Mouse (Mus musculus) embryonic facial prominence, embryonic 15.5 days (tissue): Measurements from ENCODE around the gene Fbxw4. TPM values are rescaled to one million over a fixed set of nuclear protein-coding genes. Genes with fewer than 3 reads are reported as not detected.

ENCODE experiments used
- ATAC-seq: fragments of 200-750 bp; cut with Nextera tagmentation; 2 replicates; pipeline ENCODE4 v1.8.0; 2017; ENCODE audit warnings: low read depth, moderate TSS enrichment; ENCODE audit not compliant: insufficient number of reproducible peaks, low FRiP score, low TSS enrichment
- H3K27ac ChIP-seq: fragments of 300-500 bp; sonication (generic); replicated peaks from 2 replicates; pipeline ENCODE4 v1.5.1; 2015; ENCODE audit warnings: mild to moderate bottlenecking, inconsistent platforms
- H3K27me3 ChIP-seq: fragments of 300-500 bp; sonication (generic); 2 replicates; pipeline ENCODE4 v1.6.1; 2015; ENCODE audit warnings: inconsistent platforms
- H3K36me3 ChIP-seq: fragments of 300-500 bp; sonication (generic); 2 replicates; pipeline ENCODE4 v1.6.1; 2015; ENCODE audit warnings: mild to moderate bottlenecking, inconsistent platforms
- H3K4me1 ChIP-seq: fragments of 300-500 bp; sonication (generic); 2 replicates; pipeline ENCODE4 v1.6.1; 2015; ENCODE audit warnings: inconsistent platforms
- H3K4me2 ChIP-seq: fragments of 300-500 bp; sonication (generic); replicated peaks from 2 replicates; pipeline ENCODE4 v1.6.1; 2015; ENCODE audit warnings: mild to moderate bottlenecking, inconsistent platforms
- H3K4me3 ChIP-seq: fragments of 300-500 bp; sonication (generic); replicated peaks from 2 replicates; pipeline ENCODE4 v1.5.1; 2015; ENCODE audit warnings: mild to moderate bottlenecking, inconsistent platforms
- H3K9ac ChIP-seq: fragments of 300-500 bp; sonication (generic); 2 replicates; pipeline ENCODE4 v1.6.1; 2015; ENCODE audit warnings: inconsistent platforms
- H3K9me3 ChIP-seq: fragments of 300-500 bp; sonication (generic); replicated peaks from 2 replicates; pipeline ENCODE4 v1.6.1; 2016; ENCODE audit warnings: inconsistent platforms
- WGBS: fragments of 180-500 bp; shearing (Covaris S2); methylation state at CpG from one replicate; pipeline ENCODE4 v1.1.7; 2015; 5-methylcytosine and 5-hydroxymethylcytosine counted together
- polyA plus RNA-seq: library from polyadenylated mRNA; unstranded; fragments of >200 nt; fragmentation: Nextera tagmentation; extraction: Ambion mirVana; gene quantifications from 2 replicates; pipeline ENCODE4 v1.2.1, GENCODE M21; 2015

Gene Fbxw4
- polyA plus RNA-seq: 6.0 and 6.2 TPM in 2 replicates

DNA sequence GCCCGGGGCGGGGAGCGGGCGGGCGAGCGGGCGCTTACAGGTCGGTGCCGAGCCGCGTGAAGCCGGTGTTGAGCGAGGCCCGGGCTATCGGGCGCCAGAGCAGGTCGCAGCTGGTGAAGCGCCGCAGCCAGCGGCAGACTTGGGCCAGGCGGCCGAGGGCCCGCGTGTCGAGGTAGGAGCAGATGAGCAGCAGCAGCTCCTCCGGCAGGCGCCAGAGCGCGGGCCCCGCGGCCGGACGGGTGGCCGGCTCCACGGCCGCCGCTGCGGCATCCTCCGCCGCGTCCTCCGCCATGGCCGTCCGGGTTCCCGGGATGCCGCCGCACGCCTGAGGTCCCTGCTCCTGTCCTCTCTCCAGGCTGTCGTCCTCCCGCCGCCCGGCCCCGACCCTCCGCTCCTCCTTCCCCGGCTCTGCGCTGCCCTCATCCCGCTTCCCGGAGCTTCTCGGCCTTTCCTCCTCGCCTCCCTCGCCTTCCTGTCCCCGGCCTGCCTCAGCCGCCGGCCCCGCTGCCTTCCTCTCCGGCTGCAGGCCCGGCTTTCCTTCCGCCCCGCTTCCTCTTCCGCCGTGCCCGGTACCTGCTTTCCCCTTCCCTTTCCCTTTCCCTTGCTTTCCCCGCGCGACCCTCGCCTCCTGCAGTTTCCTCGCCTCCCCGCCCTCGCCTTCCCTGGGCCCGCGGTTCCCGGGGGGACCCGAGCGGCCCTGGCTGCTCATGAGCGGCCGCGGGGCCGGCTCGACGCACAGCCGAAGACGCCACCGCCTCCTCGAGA is at the start of gene Fbxw4:
TSS of gene Fbxw4 (minus strand) at position 575 of the 765 bp plus-strand sequence.
- Histone ChIP-seq H3K9ac (peak within 1 kb of the TSS; percentile 97), H3K9me3 (no peaks in the 10 kb centered on the region), H3K4me1 (peaks cover 35% of the 10 kb centered on the region), H3K4me3 (peak within 1 kb of the TSS; percentile 89), H3K4me2 (peak within 1 kb of the TSS; percentile 69), H3K27me3 (no peaks in the 10 kb centered on the region), H3K36me3 (no peaks in the 10 kb centered on the region), H3K27ac (peak within 1 kb of the TSS; percentile 93)
- under 1% methylated on average over 88 of the region's 94 CpGs for WGBS
- peak; percentile 85 for ATAC-seq

DNA sequence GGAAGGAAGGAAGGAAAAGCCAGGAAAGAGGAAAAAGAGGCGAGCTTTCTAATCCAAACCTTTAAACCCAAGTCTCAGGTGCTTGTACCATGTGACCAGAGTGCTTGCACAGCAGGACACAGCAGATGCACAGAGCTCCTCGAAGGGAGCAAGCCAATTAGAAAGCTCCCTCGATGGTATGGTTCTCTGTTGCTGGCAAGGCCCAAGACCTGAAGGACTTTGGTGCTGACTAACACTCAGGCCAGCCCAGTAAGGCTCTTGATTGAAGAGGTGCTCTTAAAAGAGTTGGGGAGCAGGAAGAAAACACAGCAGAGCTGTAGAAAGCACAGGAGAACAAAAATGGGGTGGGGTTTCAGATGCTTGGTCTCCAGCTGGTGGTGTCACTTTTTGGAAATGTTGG is 48.6 kb upstream of the Fbxw4 start:
- H3K27ac ChIP-seq: no peak overlapping the region
- ATAC-seq: no peak
- no peaks in the 10 kb centered on the region for H3K27me3 ChIP-seq
- no peaks in the 10 kb centered on the region for H3K9me3 ChIP-seq
- H3K4me2 ChIP-seq: no peak overlapping the region
- H3K9ac ChIP-seq: no peak overlapping the region
- 75% methylated on average over 3 of the region's 3 CpGs for WGBS
- no peaks in the 10 kb centered on the region for H3K4me1 ChIP-seq
- H3K36me3 ChIP-seq: no peaks in the 10 kb centered on the region
- no peak overlapping the region for H3K4me3 ChIP-seq

DNA sequence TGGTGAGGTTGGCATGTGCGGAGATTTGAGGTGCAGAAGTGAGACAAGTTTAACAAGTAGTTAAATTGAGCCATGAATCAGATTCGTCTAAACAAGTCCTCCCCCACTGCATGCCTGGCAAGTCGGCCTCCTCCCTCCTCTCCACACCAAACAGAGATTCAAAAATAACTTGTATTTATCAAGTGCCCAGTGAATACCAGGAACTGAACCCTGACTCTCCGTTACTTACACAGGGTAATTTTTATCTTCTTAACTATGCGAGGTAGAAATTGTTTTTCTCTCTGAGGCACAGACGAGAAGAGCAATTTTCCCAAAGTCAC is 36.1 kb upstream of the Fbxw4 start:
- H3K4me3 ChIP-seq: no peak overlapping the region
- no peaks in the 10 kb centered on the region for H3K27me3 ChIP-seq
- H3K4me2 ChIP-seq: no peak overlapping the region
- 41% methylated on average over 6 of the region's 6 CpGs for WGBS
- H3K36me3 ChIP-seq: no peaks in the 10 kb centered on the region
- ATAC-seq: no peak
- no peaks in the 10 kb centered on the region for H3K9me3 ChIP-seq
- peaks cover 12% of the 10 kb centered on the region for H3K4me1 ChIP-seq
- no peak overlapping the region for H3K27ac ChIP-seq
- H3K9ac ChIP-seq: no peak overlapping the region

DNA sequence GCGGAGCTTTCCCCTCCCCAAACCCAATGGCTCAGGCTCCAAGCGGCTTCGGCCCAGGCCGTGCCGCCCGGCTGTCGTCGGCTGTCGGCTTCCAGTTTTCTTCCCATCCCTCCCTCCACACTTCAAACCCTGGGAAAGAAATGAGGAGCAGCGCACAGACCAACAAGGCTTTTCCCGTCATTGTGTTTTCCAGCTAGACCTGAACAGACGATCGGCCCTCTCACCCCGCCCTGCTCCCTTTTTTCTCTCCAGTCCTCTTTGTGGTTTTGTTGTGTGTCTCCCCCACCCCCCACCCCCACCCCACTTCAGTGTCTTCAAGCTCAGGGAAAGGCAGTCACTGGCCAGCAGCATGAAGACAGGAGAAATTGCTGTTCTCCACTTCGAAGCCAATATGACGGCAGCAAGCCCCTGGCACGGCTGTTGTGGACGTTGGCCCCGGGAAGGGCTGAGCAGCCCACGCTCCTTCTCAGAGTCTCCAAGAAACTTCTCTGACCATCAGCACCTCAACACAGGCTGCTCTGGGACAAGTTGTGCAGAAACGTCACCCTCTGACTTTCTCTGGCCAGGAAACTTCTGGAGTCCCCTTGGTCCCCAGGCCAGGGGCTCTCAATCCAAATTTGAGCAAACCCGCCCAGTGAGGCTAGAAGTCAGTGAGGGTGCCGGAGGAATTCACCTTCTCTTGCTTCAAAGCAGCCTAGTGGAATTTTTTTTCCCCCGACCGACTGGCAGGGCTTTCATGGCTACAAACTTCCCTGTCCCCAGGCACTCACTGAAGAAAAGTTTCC is 35.6 kb upstream of the Fbxw4 start:
- H3K9me3 ChIP-seq: no peaks in the 10 kb centered on the region
- H3K4me1 ChIP-seq: peaks cover 12% of the 10 kb centered on the region
- WGBS: 39% methylated on average over 25 of the region's 25 CpGs
- no peaks in the 10 kb centered on the region for H3K27me3 ChIP-seq
- H3K4me2 ChIP-seq: peak overlapping the region; percentile 12; the same call in 1 of the 2 replicates
- ATAC-seq: no peak
- H3K9ac ChIP-seq: no peak overlapping the region
- H3K36me3 ChIP-seq: no peaks in the 10 kb centered on the region
- no peak overlapping the region for H3K4me3 ChIP-seq
- no peak overlapping the region for H3K27ac ChIP-seq

DNA sequence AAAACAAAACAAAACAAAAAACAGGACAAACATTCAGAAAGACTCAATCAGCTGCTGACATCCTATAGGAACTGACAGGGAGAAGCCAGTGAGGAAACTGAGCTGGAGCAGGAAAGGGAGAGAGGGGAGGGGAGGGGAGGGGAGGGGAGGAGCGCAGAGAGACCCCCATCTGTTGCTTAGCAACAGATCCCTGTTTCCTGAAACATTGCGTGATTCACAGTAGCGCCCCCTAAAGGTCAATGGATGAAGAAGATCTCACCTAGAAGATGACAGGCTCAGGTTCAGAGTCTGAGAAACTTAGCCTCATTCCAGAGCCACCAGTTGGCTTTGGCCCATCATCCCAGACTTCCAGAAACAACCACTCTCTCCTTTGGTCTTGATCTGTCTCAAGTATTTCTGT is 33.9 kb upstream of the Fbxw4 start:
- H3K4me2 ChIP-seq: no peak overlapping the region
- no peak overlapping the region for H3K4me3 ChIP-seq
- ATAC-seq: no peak
- WGBS: 27% methylated on average over 3 of the region's 3 CpGs
- no peaks in the 10 kb centered on the region for H3K27me3 ChIP-seq
- peaks cover 12% of the 10 kb centered on the region for H3K4me1 ChIP-seq
- H3K9me3 ChIP-seq: no peaks in the 10 kb centered on the region
- no peaks in the 10 kb centered on the region for H3K36me3 ChIP-seq
- no peak overlapping the region for H3K27ac ChIP-seq
- no peak overlapping the region for H3K9ac ChIP-seq

DNA sequence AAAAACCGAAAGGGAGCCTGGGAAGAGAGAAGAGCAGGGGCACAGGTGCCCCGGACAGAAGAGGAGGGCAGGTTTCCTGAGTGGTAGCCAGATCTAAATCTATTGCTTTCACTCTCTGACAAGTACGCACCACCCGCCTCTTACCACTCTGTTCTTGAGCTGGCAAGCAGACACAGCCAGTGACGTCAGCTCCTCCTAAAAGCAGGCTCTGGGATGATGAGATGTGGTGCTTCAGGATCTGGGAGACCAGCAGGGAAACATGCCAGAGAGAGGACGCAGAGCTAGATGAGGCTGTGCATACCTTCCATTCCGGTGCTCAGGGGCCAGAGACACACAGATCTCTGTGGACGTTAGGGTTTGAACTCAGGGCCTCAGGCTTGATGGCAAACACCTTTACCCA is 32.1 kb upstream of the Fbxw4 start:
- Histone ChIP-seq H3K4me1 (peaks cover 12% of the 10 kb centered on the region), H3K9me3 (no peaks in the 10 kb centered on the region), H3K4me3 (no peak overlapping the region), H3K27ac (no peak overlapping the region), H3K27me3 (no peaks in the 10 kb centered on the region), H3K4me2 (no peak overlapping the region), H3K36me3 (no peaks in the 10 kb centered on the region), H3K9ac (no peak overlapping the region)
- ATAC-seq: no peak
- WGBS: 91% methylated on average over 8 of the region's 8 CpGs

DNA sequence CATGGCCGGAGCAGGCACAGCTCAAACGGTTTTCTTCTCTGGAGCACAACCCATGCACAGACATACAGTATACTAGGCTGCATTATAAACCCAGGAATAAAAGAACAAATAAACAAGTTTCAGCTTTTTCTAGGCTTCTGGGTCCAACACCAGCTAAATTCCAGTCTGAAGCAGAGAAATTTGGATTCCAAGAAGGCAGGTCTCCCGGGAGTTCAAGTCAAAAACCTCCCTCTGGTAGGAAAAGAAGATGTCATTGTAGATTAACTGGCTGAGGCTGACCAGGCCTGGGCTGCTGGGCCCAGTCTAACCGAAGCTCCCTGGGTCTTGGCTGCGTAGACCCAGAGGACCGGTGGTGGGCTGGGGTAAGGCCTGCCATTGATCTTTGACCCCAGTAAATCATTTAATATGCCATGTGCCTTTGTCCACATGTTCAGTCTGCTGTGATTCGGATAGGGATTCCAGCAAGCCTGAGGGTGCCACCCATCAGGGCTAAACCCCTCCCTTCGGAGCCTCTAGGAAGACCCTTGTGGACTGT is 31.0 kb upstream of the Fbxw4 start:
- WGBS: 63% methylated on average over 8 of the region's 8 CpGs
- ATAC-seq: no peak
- no peaks in the 10 kb centered on the region for H3K9me3 ChIP-seq
- no peak overlapping the region for H3K4me3 ChIP-seq
- no peak overlapping the region for H3K27ac ChIP-seq
- no peaks in the 10 kb centered on the region for H3K27me3 ChIP-seq
- H3K4me2 ChIP-seq: no peak overlapping the region
- no peaks in the 10 kb centered on the region for H3K36me3 ChIP-seq
- H3K4me1 ChIP-seq: peaks cover 6% of the 10 kb centered on the region; the same call in 1 of the 2 replicates
- no peak overlapping the region for H3K9ac ChIP-seq

DNA sequence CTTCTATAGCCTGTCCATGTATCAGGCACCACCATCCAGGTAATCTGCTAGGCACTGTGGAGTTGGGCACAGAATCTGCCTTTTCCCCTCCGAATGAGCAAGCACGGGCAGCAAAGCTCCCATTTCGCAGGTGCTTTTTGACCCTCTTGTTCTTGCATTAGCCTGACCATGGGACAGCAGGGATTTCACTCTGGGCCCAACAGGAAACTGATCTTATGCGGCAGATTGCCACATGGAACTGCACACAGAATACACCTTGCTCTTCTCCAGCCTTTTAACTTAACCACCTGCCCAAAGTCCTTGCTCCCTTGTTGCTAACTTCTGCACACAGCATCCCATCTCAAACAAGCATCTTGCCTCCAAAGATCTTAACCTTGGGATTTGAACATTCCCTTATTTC is 26.9 kb upstream of the Fbxw4 start:
- Histone ChIP-seq H3K4me3 (no peak overlapping the region), H3K4me2 (no peak overlapping the region), H3K27ac (no peak overlapping the region), H3K36me3 (no peaks in the 10 kb centered on the region), H3K27me3 (no peaks in the 10 kb centered on the region), H3K9ac (no peak overlapping the region), H3K9me3 (no peaks in the 10 kb centered on the region), H3K4me1 (no peaks in the 10 kb centered on the region)
- ATAC-seq: no peak
- 62% methylated on average over 4 of the region's 4 CpGs for WGBS

DNA sequence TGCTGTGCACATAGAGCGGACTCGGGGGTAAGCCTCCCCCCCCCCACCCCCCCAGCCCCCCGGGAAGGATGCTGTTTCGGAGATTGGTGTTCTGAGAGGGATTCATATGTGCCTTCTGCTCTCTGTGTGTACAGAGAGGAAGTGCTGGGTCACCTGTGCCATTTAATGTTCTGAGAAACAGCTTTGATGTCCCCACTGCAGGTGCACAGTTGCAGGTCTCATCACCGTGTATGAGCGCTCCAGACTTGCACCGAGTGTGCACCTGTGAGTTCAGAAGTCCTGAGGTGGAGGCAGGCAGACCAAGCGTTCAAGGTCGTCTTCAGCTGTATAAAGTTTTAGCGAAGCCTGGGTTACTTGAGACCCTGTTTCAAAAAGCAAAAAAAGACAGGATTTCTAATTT is 23.6 kb upstream of the Fbxw4 start:
- ATAC-seq: no peak; the same call in 1 of the 2 replicates

DNA sequence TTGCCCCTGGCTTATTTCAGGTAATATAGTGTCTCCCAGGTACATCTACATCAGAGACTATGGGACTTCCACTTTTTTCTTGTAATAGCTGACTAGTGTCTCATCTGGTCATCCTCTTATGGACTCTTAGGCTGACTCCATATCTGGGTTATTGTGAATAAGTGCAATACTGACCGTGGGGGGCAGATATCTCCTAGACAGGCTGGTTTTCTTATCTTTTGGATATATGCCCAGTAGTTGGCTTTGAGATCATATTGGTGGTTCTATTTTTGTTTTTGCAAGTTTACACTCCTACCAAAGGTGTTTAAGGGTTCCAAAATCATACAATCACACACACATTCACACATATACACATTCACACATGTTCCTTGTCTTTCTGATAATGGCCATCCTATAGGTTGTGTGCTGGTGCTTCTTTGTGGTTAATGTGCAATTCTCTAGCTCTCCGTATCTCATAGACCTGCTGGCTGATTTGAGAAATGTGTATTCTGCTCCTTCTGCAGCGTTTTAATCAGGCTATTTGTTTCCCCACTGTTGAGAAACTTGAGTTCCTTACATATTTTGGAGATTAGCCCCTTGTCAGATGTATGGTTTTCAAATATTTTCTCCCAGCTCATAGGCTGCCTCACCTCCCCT is 20.5 kb upstream of the Fbxw4 start:
- Histone ChIP-seq H3K9ac (no peak overlapping the region), H3K27ac (no peak overlapping the region), H3K4me3 (no peak overlapping the region), H3K36me3 (no peaks in the 10 kb centered on the region), H3K9me3 (no peaks in the 10 kb centered on the region), H3K4me2 (no peak overlapping the region), H3K27me3 (no peaks in the 10 kb centered on the region), H3K4me1 (peaks cover 6% of the 10 kb centered on the region; the same call in 1 of the 2 replicates)
- ATAC-seq: no peak
- 54% methylated on average over 3 of the region's 3 CpGs for WGBS

More for the DNA sequence above, 23.6 kb upstream of the Fbxw4 start:
- H3K9me3 ChIP-seq: no peaks in the 10 kb centered on the region
- H3K27ac ChIP-seq: no peak overlapping the region
- WGBS: 74% methylated on average over 10 of the region's 10 CpGs
- no peaks in the 10 kb centered on the region for H3K4me1 ChIP-seq
- no peak overlapping the region for H3K4me3 ChIP-seq
- H3K36me3 ChIP-seq: no peaks in the 10 kb centered on the region
- no peak overlapping the region for H3K9ac ChIP-seq
- no peak overlapping the region for H3K4me2 ChIP-seq
- no peaks in the 10 kb centered on the region for H3K27me3 ChIP-seq

DNA sequence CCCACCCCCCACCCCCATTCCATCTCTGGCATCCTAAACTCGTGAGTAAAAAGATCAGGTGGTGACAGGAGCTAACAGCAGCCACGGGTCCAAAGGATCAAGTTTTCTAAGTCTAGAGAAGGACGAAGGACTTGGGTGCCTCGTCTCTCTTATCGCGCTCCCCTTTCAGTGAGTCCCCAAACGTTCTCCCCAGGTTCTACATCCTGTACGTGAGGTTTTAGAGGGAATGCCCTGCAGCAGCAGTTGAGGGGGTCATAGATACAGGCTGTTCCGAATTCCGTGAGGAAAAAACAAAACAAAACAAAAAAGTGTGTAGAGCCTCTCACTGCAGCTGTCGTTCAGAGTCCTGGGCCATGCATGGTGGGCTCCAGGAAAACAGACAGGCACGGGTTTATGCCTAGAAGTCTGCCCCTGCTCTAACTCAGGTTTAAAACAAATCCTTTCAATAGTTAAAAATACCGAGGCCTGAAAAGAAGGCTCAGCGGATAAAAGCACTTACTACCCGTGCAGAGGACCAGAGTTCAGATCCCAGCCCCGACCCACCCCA is 16.7 kb upstream of the Fbxw4 start:
- Histone ChIP-seq H3K9ac (no peak overlapping the region), H3K27ac (no peak overlapping the region), H3K36me3 (no peaks in the 10 kb centered on the region), H3K9me3 (no peaks in the 10 kb centered on the region), H3K4me3 (peak overlapping the region; percentile 32), H3K4me1 (peaks cover 6% of the 10 kb centered on the region; the same call in 1 of the 2 replicates), H3K4me2 (peak overlapping the region; percentile 49), H3K27me3 (peaks cover 3% of the 10 kb centered on the region; the same call in 1 of the 2 replicates)
- WGBS: 6% methylated on average over 16 of the region's 16 CpGs
- no peak for ATAC-seq
